Mouse (Mus musculus): ENCODE measurements around the gene Zfp511. TPM values are rescaled to one million over a fixed set of nuclear protein-coding genes. Genes with fewer than 3 reads are reported as not detected.

Zfp511 gene
- polyA plus RNA-seq, 1 experiment: 13.1 TPM

GRCm38 (mm10) chr7:140004666-140005065, 31.5 kb upstream of the Zfp511 start:
- Histone ChIP-seq H3K4me3 (replicated peaks) (no peak overlapping the region), H3K36me3 (replicated peaks; ENCODE audit: low read length) (peaks cover 89% of the 10 kb centered on the region)
- TF ChIP-seq FLI1 (IDR thresholded peaks at IDR 0.05; ENCODE audit: low read length): no peak
- no peak for TF ChIP-seq GATA1 (IDR thresholded peaks at IDR 0.05; ENCODE audit: borderline replicate concordance, low read length)

GRCm38 (mm10) chr7:140006861-140007611, 29.2 kb upstream of the Zfp511 start:
- Histone ChIP-seq H3K4me1 (peaks cover 9% of the 10 kb centered on the region; the same call in 1 of the 2 replicates), H3K36me3 (replicated peaks; ENCODE audit: low read length) (peaks cover 82% of the 10 kb centered on the region), H3K27me3 (replicated peaks) (no peaks in the 10 kb centered on the region), H3K4me3 (replicated peaks) (no peak overlapping the region), H3K9me3 (peaks cover 16% of the 10 kb centered on the region)
- TF ChIP-seq GATA1 (IDR thresholded peaks at IDR 0.05; ENCODE audit: borderline replicate concordance, low read length) (no peak), FLI1 (IDR thresholded peaks at IDR 0.05; ENCODE audit: low read length) (no peak)

More at GRCm38 (mm10) chr7:140004666-140005065, 31.5 kb upstream of the Zfp511 start:
- H3K9me3 ChIP-seq: no peaks in the 10 kb centered on the region
- no peaks in the 10 kb centered on the region for H3K27me3 ChIP-seq (replicated peaks)
- H3K4me1 ChIP-seq: no peaks in the 10 kb centered on the region

GRCm38 (mm10) chr7:140007781-140008180, 28.4 kb upstream of the Zfp511 start:
- Histone ChIP-seq H3K4me3 (replicated peaks) (no peak overlapping the region), H3K4me1 (peaks cover 9% of the 10 kb centered on the region; the same call in 1 of the 2 replicates), H3K36me3 (replicated peaks; ENCODE audit: low read length) (peaks cover 74% of the 10 kb centered on the region), H3K27me3 (replicated peaks) (no peaks in the 10 kb centered on the region), H3K9me3 (peaks cover 16% of the 10 kb centered on the region)
- no peak for TF ChIP-seq FLI1 (IDR thresholded peaks at IDR 0.05; ENCODE audit: low read length)
- TF ChIP-seq GATA1 (IDR thresholded peaks at IDR 0.05; ENCODE audit: borderline replicate concordance, low read length): no peak

- peaks cover 9% of the 10 kb centered on the region; the same call in 1 of the 2 replicates for H3K4me1 ChIP-seq
- H3K9me3 ChIP-seq: peaks cover 25% of the 10 kb centered on the region
- TF ChIP-seq FLI1 (IDR thresholded peaks at IDR 0.05; ENCODE audit: low read length): no peak
- no peak for TF ChIP-seq GATA1 (IDR thresholded peaks at IDR 0.05; ENCODE audit: borderline replicate concordance, low read length)
- H3K27me3 ChIP-seq (replicated peaks): no peaks in the 10 kb centered on the region
- peaks cover 51% of the 10 kb centered on the region for H3K36me3 ChIP-seq (replicated peaks; ENCODE audit: low read length)
- no peak overlapping the region for H3K4me3 ChIP-seq (replicated peaks)
Measured at GRCm38 (mm10) chr7:140011336-140011735, 24.9 kb upstream of the Zfp511 start.

- H3K27me3 ChIP-seq (replicated peaks): no peaks in the 10 kb centered on the region
- peaks cover 70% of the 10 kb centered on the region for H3K36me3 ChIP-seq (replicated peaks; ENCODE audit: low read length)
- peaks cover 12% of the 10 kb centered on the region for H3K9me3 ChIP-seq
- no peak overlapping the region for H3K4me3 ChIP-seq (replicated peaks)
- peaks cover 17% of the 10 kb centered on the region for H3K4me1 ChIP-seq
- TF ChIP-seq GATA1 (IDR thresholded peaks at IDR 0.05; ENCODE audit: borderline replicate concordance, low read length) (no peak), FLI1 (IDR thresholded peaks at IDR 0.05; ENCODE audit: low read length) (no peak)
Measured at GRCm38 (mm10) chr7:140031771-140032170, 4.4 kb upstream of the Zfp511 start.

DNA sequence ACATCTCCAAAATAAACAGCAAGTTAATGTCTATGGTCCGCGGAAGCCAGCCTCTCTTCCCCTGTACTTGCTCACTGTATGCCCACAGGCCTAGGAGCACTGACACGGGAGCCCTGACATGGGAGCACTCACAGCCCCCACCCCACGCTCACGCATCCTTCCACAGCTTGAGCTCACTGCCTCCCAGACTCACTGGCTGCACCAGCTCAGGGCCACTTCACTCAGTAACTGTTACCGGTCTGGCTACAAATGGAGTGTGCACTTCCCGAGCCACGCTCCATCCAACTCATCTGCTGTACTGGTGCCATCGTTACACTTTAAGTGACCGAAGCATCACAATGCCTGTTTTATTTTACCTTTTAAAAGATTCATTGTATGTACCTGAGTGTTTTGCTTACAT, 3.8 kb upstream of the Zfp511 start:
- H3K4me1 ChIP-seq: peaks cover 23% of the 10 kb centered on the region
- H3K36me3 ChIP-seq (replicated peaks; ENCODE audit: low read length): peaks cover 70% of the 10 kb centered on the region
- H3K27me3 ChIP-seq (replicated peaks): no peaks in the 10 kb centered on the region
- no peak for TF ChIP-seq GATA1 (IDR thresholded peaks at IDR 0.05; ENCODE audit: borderline replicate concordance, low read length)
- no peak for TF ChIP-seq FLI1 (IDR thresholded peaks at IDR 0.05; ENCODE audit: low read length)
- peaks cover 12% of the 10 kb centered on the region for H3K9me3 ChIP-seq
- H3K4me3 ChIP-seq (replicated peaks): no peak overlapping the region

- H3K4me1 ChIP-seq: peaks cover 25% of the 10 kb centered on the region
- H3K27me3 ChIP-seq (replicated peaks): no peaks in the 10 kb centered on the region
- H3K9me3 ChIP-seq: peaks cover 7% of the 10 kb centered on the region
- peak overlapping the region; percentile 13 for H3K4me3 ChIP-seq (replicated peaks)
- peaks cover 68% of the 10 kb centered on the region for H3K36me3 ChIP-seq (replicated peaks; ENCODE audit: low read length)
- TF ChIP-seq GATA1 (IDR thresholded peaks at IDR 0.05; ENCODE audit: borderline replicate concordance, low read length) (no peak), FLI1 (IDR thresholded peaks at IDR 0.05; ENCODE audit: low read length) (no peak)
Measured at GRCm38 (mm10) chr7:140033386-140033785, 2.8 kb upstream of the Zfp511 start.

DNA sequence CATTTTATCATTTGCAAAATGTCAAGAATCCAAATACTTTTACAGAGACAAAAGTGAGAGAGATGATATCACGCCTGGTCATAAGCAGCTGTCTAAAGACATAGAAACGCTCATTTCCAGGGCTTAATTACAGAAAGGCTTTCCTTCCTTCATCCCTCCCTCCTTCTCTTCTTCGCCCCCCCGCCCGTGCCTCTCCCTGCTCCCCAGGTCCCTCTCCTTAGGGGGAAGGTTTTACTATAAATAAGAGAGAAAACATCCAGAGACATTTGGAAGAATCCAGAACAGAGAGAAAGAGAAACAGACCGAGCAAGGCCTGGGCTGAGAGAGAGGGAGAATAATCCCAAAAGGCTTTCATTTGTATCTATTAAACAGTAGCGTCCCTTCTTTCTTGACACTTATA, 735 bp upstream of the Zfp511 start:
- H3K36me3 ChIP-seq (replicated peaks; ENCODE audit: low read length): peaks cover 65% of the 10 kb centered on the region
- TF ChIP-seq GATA1 (IDR thresholded peaks at IDR 0.05; ENCODE audit: borderline replicate concordance, low read length) (no peak), FLI1 (IDR thresholded peaks at IDR 0.05; ENCODE audit: low read length) (no peak)
- H3K9me3 ChIP-seq: no peaks in the 10 kb centered on the region
- peaks cover 28% of the 10 kb centered on the region for H3K4me1 ChIP-seq
- H3K27me3 ChIP-seq (replicated peaks): no peaks in the 10 kb centered on the region
- H3K4me3 ChIP-seq (replicated peaks): peak overlapping the region; percentile 94

DNA sequence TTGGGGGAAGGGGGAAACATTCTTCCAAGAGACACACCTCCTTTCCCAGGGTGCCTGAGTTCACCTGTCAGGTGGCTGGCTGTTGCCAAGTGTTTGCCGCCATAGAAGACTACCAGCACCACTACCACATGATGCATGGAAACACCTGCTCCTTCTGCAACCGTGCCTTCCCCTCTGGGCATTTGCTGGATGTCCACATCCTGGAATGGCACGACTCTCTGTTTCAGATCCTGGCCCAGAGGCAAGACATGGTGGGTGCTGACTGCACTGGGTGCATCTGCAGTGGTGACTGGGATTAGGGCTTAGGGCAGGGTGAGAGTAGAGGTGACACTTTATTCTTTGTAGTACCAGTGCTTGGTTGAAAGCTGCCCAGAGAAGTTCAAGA, 972 bp downstream of the Zfp511 start:
- Histone ChIP-seq H3K27me3 (replicated peaks) (no peaks in the 10 kb centered on the region), H3K9me3 (no peaks in the 10 kb centered on the region), H3K36me3 (replicated peaks; ENCODE audit: low read length) (peaks cover 56% of the 10 kb centered on the region), H3K4me1 (peaks cover 28% of the 10 kb centered on the region), H3K4me3 (replicated peaks) (peak overlapping the region; percentile 94)
- no peak for TF ChIP-seq GATA1 (IDR thresholded peaks at IDR 0.05; ENCODE audit: borderline replicate concordance, low read length)
- no peak for TF ChIP-seq FLI1 (IDR thresholded peaks at IDR 0.05; ENCODE audit: low read length)

DNA sequence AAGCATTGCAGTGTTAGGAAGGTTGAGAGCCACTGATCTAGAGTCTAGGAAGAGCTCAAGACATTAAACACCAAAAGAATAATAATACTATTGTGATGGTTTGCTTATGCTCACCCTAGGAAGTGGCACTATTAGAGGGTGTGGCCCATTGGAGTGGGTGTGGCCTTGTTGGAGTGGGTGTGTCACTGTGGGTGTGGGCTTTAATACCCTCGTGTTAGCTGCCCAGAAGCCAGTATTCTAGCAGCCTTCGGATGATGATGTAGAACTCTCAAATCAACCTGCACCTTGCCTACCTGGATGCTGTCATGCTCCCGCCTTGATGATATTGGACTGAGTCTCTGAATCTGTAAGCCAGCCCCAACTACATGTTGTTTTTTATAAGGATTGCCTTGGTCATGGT, 6.5 kb downstream of the Zfp511 start:
- Histone ChIP-seq H3K9me3 (no peaks in the 10 kb centered on the region), H3K27me3 (replicated peaks) (peaks cover 47% of the 10 kb centered on the region), H3K36me3 (replicated peaks; ENCODE audit: low read length) (peaks cover 31% of the 10 kb centered on the region), H3K4me3 (replicated peaks) (no peak overlapping the region), H3K4me1 (peaks cover 7% of the 10 kb centered on the region)
- TF ChIP-seq GATA1 (IDR thresholded peaks at IDR 0.05; ENCODE audit: borderline replicate concordance, low read length) (no peak), FLI1 (IDR thresholded peaks at IDR 0.05; ENCODE audit: low read length) (no peak)
